Mouse (Mus musculus) kidney, adult 2 months (tissue): ENCODE measurements around the gene Dolpp1. TPM values are rescaled to one million over a fixed set of nuclear protein-coding genes. Genes with fewer than 3 reads are reported as not detected.

Source experiments
- DNase-seq: peaks from one replicate; pipeline ENCODE4 v3.0.0; 2021
- H3K27ac ChIP-seq: fragments of 200-500 bp; 2 replicates; pipeline ENCODE4 v1.5.1; 2012; ENCODE audit warnings: low read depth, low read length, control low read depth, inconsistent platforms; ENCODE audit not compliant: insufficient read depth
- H3K27me3 ChIP-seq: fragments of 200-500 bp; replicated peaks from 2 replicates; pipeline ENCODE4 v1.6.1; 2012; ENCODE audit warnings: mild to moderate bottlenecking, moderate library complexity, low read length, inconsistent platforms; ENCODE audit not compliant: control insufficient read depth, insufficient read depth
- H3K36me3 ChIP-seq: fragments of 200-500 bp; 2 replicates; pipeline ENCODE4 v1.6.1; 2012; ENCODE audit warnings: mild to moderate bottlenecking, moderate library complexity, low read length, inconsistent platforms; ENCODE audit not compliant: control insufficient read depth, insufficient read depth
- H3K4me1 ChIP-seq: fragments of 200-500 bp; 2 replicates; pipeline ENCODE4 v1.6.1; 2011; ENCODE audit warnings: low read length; ENCODE audit not compliant: control insufficient read depth, insufficient read depth
- H3K4me3 ChIP-seq: fragments of 200-500 bp; 2 replicates; pipeline ENCODE4 v1.5.1; 2011; ENCODE audit warnings: mild to moderate bottlenecking, low read depth, low read length, control low read depth; ENCODE audit not compliant: insufficient read depth
- CTCF ChIP-seq: fragments of 200-500 bp; conservative IDR thresholded peaks from 2 replicates; pipeline ENCODE4 v1.5.1; 2011; ENCODE audit warnings: low read depth, mild to moderate bottlenecking, control low read depth, low read length, moderate library complexity, mixed read lengths; ENCODE audit not compliant: insufficient read depth, insufficient read length
- POLR2A ChIP-seq: fragments of 200-500 bp; IDR thresholded peaks from one replicate; pipeline ENCODE4 v1.6.1; 2011; ENCODE audit warnings: low read depth, low read length, control low read depth
- WGBS: fragments of 180-500 bp; shearing (Covaris S2); methylation state at CpG from one replicate; pipeline ENCODE4 v1.1.7; 2018; 5-methylcytosine and 5-hydroxymethylcytosine counted together
- polyA plus RNA-seq: library from polyadenylated mRNA; depleted of rRNA; stranded (reverse); fragments of >200 nt; gene quantifications from 2 replicates; pipeline ENCODE4 v1.2.3, GENCODE M21; 2012

Dolpp1 gene
- polyA plus RNA-seq, 1 experiment = 30.6 TPM

- Histone ChIP-seq H3K4me3 (no peak overlapping the region), H3K27me3 (no peaks in the 10 kb centered on the region), H3K27ac (0 out of 2 replicates have a peak overlapping the region, but pooled peaks have one; percentile 14), H3K4me1 (peaks cover 21% of the 10 kb centered on the region; the same call in 1 of the 2 replicates), H3K36me3 (no peaks in the 10 kb centered on the region; the same call in 1 of the 2 replicates)
- DNase-seq = peak; percentile 82
- WGBS = 45% methylated on average over 5 of the region's 5 CpGs
- no peak for TF ChIP-seq POLR2A
- peak; percentile 99 for TF ChIP-seq CTCF
Observed at GRCm38 (mm10) chr2:30435326-30436155, 43.5 kb downstream of the Dolpp1 start.

DNA sequence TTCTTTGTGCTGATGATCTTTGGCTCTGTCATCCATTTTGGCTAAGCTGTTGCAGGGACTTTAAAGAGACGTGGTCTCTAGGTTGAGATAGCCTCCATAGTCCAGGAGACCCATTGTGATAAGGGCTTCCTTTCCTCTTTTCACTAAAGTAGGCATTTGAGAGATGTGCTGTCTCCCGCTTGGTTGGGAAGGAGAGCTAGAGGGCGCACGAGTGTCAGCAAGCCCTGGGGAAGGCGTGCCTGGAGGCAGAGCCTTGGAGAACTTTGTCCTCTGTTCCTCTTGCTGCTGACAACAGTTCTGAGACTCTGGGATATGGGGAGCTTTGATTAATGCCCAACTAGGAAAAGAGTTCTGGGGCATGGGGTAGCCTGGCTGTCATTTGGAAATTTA, 44.1 kb downstream of the Dolpp1 start:
- 53% methylated on average over 5 of the region's 5 CpGs for WGBS
- Histone ChIP-seq H3K27ac (0 out of 2 replicates have a peak overlapping the region, but pooled peaks have one; percentile 14), H3K4me1 (peaks cover 26% of the 10 kb centered on the region; the same call in 1 of the 2 replicates), H3K27me3 (no peaks in the 10 kb centered on the region), H3K4me3 (no peak overlapping the region), H3K36me3 (no peaks in the 10 kb centered on the region; the same call in 1 of the 2 replicates)
- DNase-seq = peak; percentile 89
- TF ChIP-seq POLR2A (no peak), CTCF (peak; percentile 71)

DNA sequence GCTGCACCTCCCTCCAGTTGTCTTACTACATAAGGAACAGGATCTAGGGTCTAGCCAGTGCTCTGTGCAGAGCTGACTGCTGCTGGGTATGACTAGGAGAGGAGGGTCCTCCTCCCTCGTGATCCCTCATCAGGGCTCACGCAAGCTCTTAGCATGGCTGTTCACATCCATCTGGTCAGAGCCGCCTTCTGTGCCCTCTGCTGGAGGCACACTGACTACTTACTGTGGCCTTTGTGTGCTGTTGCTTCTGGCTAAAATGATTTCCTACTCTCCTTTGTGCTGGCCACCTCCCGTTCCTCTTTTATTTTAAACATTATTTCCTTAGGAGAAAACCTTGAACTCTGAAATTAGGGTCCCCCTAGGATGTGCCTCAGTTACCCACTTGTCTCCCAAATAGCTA, 44.8 kb downstream of the Dolpp1 start:
- peaks cover 30% of the 10 kb centered on the region; the same call in 1 of the 2 replicates for H3K4me1 ChIP-seq
- no peak overlapping the region for H3K27ac ChIP-seq
- H3K36me3 ChIP-seq = no peaks in the 10 kb centered on the region; the same call in 1 of the 2 replicates
- H3K27me3 ChIP-seq = no peaks in the 10 kb centered on the region
- H3K4me3 ChIP-seq = no peak overlapping the region
- WGBS = 74% methylated on average over 4 of the region's 4 CpGs
- no peak for DNase-seq
- TF ChIP-seq POLR2A (no peak), CTCF (no peak)

DNA sequence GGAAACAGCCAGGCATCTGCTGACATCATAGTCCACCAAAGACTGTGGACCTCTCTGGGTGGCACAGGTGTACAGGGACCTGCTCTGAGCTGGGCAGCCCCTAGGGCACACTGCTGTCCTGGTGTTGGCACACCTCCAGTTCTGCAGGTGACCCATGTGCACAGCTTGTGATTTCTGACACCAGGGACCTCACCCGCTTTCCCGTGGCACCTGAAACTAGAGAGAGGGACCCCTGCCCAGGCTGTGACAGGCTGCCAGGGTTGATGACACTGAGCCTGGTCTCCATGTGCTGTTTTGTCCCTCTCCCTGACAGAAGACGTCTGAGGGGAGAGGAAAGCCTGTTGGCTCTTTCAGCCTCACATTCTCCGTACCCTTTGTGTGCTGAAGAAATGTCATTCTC, 45.7 kb downstream of the Dolpp1 start:
- H3K4me3 ChIP-seq = no peak overlapping the region
- WGBS = 86% methylated on average over 4 of the region's 4 CpGs
- no peak overlapping the region for H3K27ac ChIP-seq
- H3K36me3 ChIP-seq = no peaks in the 10 kb centered on the region; the same call in 1 of the 2 replicates
- H3K27me3 ChIP-seq = no peaks in the 10 kb centered on the region
- H3K4me1 ChIP-seq = peaks cover 35% of the 10 kb centered on the region
- TF ChIP-seq POLR2A = no peak
- TF ChIP-seq CTCF = no peak
- no peak for DNase-seq

GRCm38 (mm10) chr2:30439631-30440030, 47.6 kb downstream of the Dolpp1 start:
- TF ChIP-seq CTCF (no peak), POLR2A (no peak)
- peak overlapping the region; percentile 97 for H3K27ac ChIP-seq
- peaks cover 45% of the 10 kb centered on the region for H3K4me1 ChIP-seq
- no peaks in the 10 kb centered on the region for H3K27me3 ChIP-seq
- no peaks in the 10 kb centered on the region; the same call in 1 of the 2 replicates for H3K36me3 ChIP-seq
- no peak overlapping the region for H3K4me3 ChIP-seq
- DNase-seq = no peak
- 81% methylated on average over 6 of the region's 6 CpGs for WGBS

DNA sequence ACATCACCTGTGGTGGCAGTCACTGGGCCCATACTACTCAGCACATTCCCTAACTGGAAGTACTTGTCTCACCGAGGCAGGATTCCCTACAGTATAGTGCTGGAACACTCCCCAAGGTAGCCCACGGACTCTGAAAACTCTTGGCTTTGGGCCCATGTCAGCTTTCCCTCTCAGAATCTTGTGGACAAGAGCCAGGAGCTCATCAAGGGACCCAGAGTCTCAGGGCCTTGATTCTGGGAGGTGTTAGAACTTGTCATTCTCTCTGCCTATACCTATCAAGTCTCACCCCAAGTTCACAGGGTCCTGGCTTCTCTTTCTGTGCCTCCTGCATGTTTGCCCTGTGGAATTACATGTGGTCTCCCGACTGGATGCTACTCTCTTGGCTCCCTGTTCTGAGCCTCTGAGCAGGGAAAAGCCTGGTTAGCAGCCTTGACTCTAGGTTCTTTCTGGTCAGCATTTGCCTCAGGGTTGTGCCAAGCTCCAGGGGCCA, 48.2 kb downstream of the Dolpp1 start:
- 10% methylated on average over 3 of the region's 3 CpGs for WGBS

More for the DNA sequence above, 48.2 kb downstream of the Dolpp1 start:
- no peaks in the 10 kb centered on the region; the same call in 1 of the 2 replicates for H3K36me3 ChIP-seq
- peak; percentile 80 for DNase-seq
- H3K4me3 ChIP-seq = no peak overlapping the region
- peak overlapping the region; percentile 97 for H3K27ac ChIP-seq
- TF ChIP-seq CTCF (no peak), POLR2A (no peak)
- H3K27me3 ChIP-seq = no peaks in the 10 kb centered on the region
- H3K4me1 ChIP-seq = peaks cover 51% of the 10 kb centered on the region
